In genomic region chr2:24049344-24049990, GRCm38 (mm10) we compare ENCODE assay signal across 8 mouse cellular contexts. TPM values are rescaled to one million over a fixed set of nuclear protein-coding genes. Genes with fewer than 3 reads are reported as not detected.
DNase-seq lines count a peak whose midpoint lies in the region; ATAC-seq lines count a peak whose summit lies in the region.

TSS of gene Hnmt (minus strand) at chr2:24049394.

- DNase-seq in embryo, embryonic 10.5 days (ENCODE audit: low spot score) = peak; percentile 5
- no peak for DNase-seq in embryo, embryonic 10 days (ENCODE audit: low spot score)
- DNase-seq in adrenal gland, postnatal 25 days = no peak
- no peak for DNase-seq in layer of hippocampus, postnatal 25 days (ENCODE audit: extremely low spot score in 1 of 2, low spot score in 1 of 2)
- no peak for DNase-seq in right cerebral cortex, postnatal 25 days
- DNase-seq in T-cell, adult 2 months (ENCODE audit: low spot score) = no peak

- H3K9ac ChIP-seq in heart, embryonic 14.5 days (ENCODE audit: low read length) = peak within 1 kb of the TSS; percentile 68

- H3K9me3 ChIP-seq in heart, embryonic 14.5 days (ENCODE audit: control insufficient read depth, low read length) = no peaks in the 10 kb centered on the region

- H3K4me2 ChIP-seq in heart, embryonic 14.5 days (ENCODE audit: low read length) = peak within 1 kb of the TSS; percentile 68

- no peaks in the 10 kb centered on the region for H3K27me3 ChIP-seq in heart, embryonic 14.5 days (ENCODE audit: control insufficient read depth, insufficient read depth, low read length)

- peak within 1 kb of the TSS; percentile 27 to 47 for H3K4me3 ChIP-seq in heart, embryonic 14.5 days (ENCODE audit: control insufficient read depth in 1 of 2, insufficient read depth in 1 of 2, low read depth in 1 of 2, low read length in 2 of 2)

- H3K36me3 ChIP-seq in heart, embryonic 14.5 days (ENCODE audit: control insufficient read depth, insufficient read depth, low read length) = no peaks in the 10 kb centered on the region

- no peaks in the 10 kb centered on the region for H3K4me1 ChIP-seq in heart, embryonic 14.5 days (ENCODE audit: control insufficient read depth in 2 of 2, insufficient read depth in 2 of 2, low read length in 2 of 2)

- ATAC-seq in heart, embryonic 14.5 days (ENCODE audit: insufficient number of reproducible peaks, insufficient read depth, low FRiP score, low read depth) = no peak
- peak; percentile 65 for ATAC-seq in megakaryocyte-erythroid progenitor cell, adult 5-6 weeks (replicated peaks; ENCODE audit: low FRiP score, low TSS enrichment, poor library complexity, severe bottlenecking)

- 40% methylated on average over 7 of the region's 7 CpGs for WGBS in heart, embryonic 14.5 days

- H3K27ac ChIP-seq in heart, embryonic 14.5 days (replicated peaks in 1 of 2; ENCODE audit: control insufficient read depth in 1 of 2, insufficient read depth in 1 of 2, low read depth in 2 of 2, low read length in 2 of 2) = peak within 1 kb of the TSS; percentile 25 to 27; a peak in 2 of 4 replicates

RNA-seq across cellular contexts. Expression of gene Hnmt, which starts in this region (rescaled TPM):
- total RNA-seq in adrenal gland, postnatal 25 days (2021) = 11.7 and 19.9 TPM in 2 replicates
- polyA plus RNA-seq in heart, embryonic 14.5 days (2014; fragmentation: Nextera tagmentation; extraction: Ambion mirVana) = 4.3 and 6.0 TPM in 2 replicates
- total RNA-seq in layer of hippocampus, postnatal 25 days (2021) = 10 to 100 TPM; 26.6 to 27.6 TPM
- 0.89 and 1.8 TPM in 2 replicates for total RNA-seq in megakaryocyte-erythroid progenitor cell, adult 5-6 weeks (2014; fragmentation: Nextera tagmentation)
- total RNA-seq in megakaryocyte-erythroid progenitor cell, adult 5-6 weeks (2017) = 5.3 and 17.0 TPM in 2 replicates
